Mouse (Mus musculus) heart, embryonic 10.5 days (tissue): ENCODE data around the gene Olfr573-ps1. TPM values are rescaled to one million over a fixed set of nuclear protein-coding genes. Genes with fewer than 3 reads are reported as not detected.

ENCODE experiments used
- DNase-seq: peaks from one replicate; pipeline ENCODE4 v3.0.0-alpha.2; 2017; ENCODE audit warnings: low spot score
- H3K27ac ChIP-seq: fragments of 300-500 bp; sonication (generic); 2 replicates; pipeline ENCODE4 v1.5.1; 2016; ENCODE audit warnings: mild to moderate bottlenecking
- H3K27me3 ChIP-seq: fragments of 300-500 bp; sonication (generic); 2 replicates; pipeline ENCODE4 v1.6.1; 2016; ENCODE audit warnings: mild to moderate bottlenecking; ENCODE audit not compliant: poor library complexity, insufficient read depth, severe bottlenecking
- H3K36me3 ChIP-seq: fragments of 300-500 bp; sonication (generic); 2 replicates; pipeline ENCODE4 v1.6.1; 2016; ENCODE audit warnings: mild to moderate bottlenecking, moderate library complexity
- H3K4me1 ChIP-seq: fragments of 300-500 bp; sonication (generic); 2 replicates; pipeline ENCODE4 v1.6.1; 2016; ENCODE audit warnings: mild to moderate bottlenecking
- H3K4me3 ChIP-seq: fragments of 300-500 bp; sonication (generic); 2 replicates; pipeline ENCODE4 v1.5.1; 2016; ENCODE audit warnings: mild to moderate bottlenecking, moderate library complexity
- H3K9me3 ChIP-seq: fragments of 300-500 bp; sonication (generic); 2 replicates; pipeline ENCODE4 v1.6.1; 2016; ENCODE audit warnings: mild to moderate bottlenecking, moderate library complexity
- WGBS: fragments of 180-500 bp; shearing (Covaris S2); methylation state at CpG from one replicate; pipeline ENCODE4 v1.1.7; 2016; 5-methylcytosine and 5-hydroxymethylcytosine counted together
- polyA plus RNA-seq: library from polyadenylated mRNA; unstranded; fragments of >200 nt; fragmentation: Nextera tagmentation; extraction: Ambion mirVana; gene quantifications from 2 replicates; pipeline ENCODE4 v1.2.1, GENCODE M21; 2016

The Olfr573-ps1 gene
- polyA plus RNA-seq, 1 experiment from 2014 or later = not detected

DNA sequence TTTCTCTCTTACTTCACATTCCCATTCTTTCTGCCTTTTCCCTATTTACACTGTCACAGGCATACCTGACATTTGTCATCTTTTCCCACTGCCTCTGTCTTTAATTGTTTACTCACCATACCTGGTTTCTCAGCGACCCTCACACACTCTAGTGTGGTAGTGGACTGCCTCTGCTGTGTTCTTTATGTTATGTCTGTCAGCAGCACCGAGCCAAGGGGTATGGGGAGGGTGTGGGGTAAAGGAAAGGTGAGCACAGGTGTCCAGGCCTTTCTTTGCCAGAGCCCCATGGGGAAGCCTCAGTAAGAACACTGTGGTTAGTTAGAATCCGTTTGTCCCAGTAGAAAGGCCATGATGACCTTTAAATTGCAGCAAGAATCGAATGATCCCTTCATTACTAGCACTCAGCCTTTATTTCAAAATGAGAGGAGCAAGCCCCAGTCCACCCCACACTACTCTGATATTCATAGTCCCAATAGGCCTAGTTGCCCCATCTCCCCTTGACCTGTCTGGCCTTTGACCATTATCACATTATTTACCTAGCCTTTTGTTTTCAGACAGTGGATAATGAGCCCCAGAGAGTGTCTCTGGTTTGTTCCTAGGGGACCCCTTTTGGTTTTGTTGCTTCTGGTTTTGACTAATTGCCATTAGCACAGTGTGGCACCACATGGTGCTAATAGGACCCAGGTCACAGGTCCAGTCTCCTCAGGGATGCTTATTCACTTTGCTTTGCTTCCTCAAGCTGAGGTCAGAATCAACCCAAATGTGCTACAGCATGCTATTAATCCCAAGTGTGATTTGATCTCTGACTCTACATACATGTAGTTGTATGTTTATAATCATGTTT lies 25.1 kb downstream of the Olfr573-ps1 start, which contains the start of gene Olfr571:
Olfr571 (minus strand) TSS at position 505 of the 844 bp plus-strand sequence.
- WGBS = 61% methylated on average over 4 of the region's 4 CpGs
- DNase-seq = no peak
- no peak within 1 kb of the TSS for H3K4me3 ChIP-seq
- H3K27me3 ChIP-seq = no peaks in the 10 kb centered on the region
- no peak within 1 kb of the TSS for H3K27ac ChIP-seq
- H3K36me3 ChIP-seq = no peaks in the 10 kb centered on the region
- 0 out of 2 replicates have a peak, but pooled peaks cover 5% of the 10 kb centered on the region for H3K4me1 ChIP-seq
- no peaks in the 10 kb centered on the region for H3K9me3 ChIP-seq

DNA sequence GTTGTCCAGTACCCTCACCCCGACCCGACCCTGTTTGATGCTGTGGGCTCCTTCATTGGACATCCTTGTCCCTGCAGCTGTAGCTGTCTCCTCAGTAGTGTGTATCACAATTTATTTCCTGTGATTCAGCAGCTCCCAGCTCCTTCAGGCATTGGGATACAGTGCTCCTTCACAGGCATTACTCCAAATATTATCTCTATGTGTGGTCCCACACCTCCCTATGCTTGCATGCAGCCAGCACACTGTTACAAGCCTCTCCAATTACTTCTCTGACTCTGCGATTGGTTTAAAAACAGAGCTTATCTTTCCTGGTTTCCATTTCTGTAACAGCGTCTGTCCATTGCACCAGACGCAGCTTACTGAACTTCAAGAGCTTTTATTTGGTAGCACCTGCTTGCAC lies 26.0 kb downstream of the Olfr573-ps1 start:
- 35% methylated on average over 5 of the region's 5 CpGs for WGBS
- Histone ChIP-seq H3K4me1 (0 out of 2 replicates have a peak, but pooled peaks cover 5% of the 10 kb centered on the region), H3K36me3 (no peaks in the 10 kb centered on the region), H3K9me3 (no peaks in the 10 kb centered on the region), H3K27ac (no peak overlapping the region), H3K4me3 (no peak overlapping the region), H3K27me3 (no peaks in the 10 kb centered on the region)
- no peak for DNase-seq

DNA sequence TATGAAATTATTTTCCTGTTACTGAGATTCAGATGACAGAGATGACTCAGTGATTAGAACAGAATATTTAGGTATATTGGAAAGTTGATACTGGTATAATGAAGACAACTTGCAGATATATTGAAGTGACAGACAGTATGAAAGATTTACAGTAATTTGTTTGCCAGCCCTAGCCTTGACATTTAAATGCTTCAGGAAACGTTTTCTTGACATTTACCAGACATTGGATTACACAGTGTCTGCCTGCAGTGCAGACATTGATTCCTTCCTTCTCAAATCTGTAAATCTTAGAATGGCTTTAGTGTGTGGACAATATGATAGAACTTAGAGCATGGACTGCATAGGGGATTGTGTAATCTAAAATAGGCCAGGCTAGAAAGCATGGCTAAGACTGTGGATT lies 27.1 kb downstream of the Olfr573-ps1 start:
- no peak overlapping the region for H3K27ac ChIP-seq
- no peaks in the 10 kb centered on the region for H3K9me3 ChIP-seq
- no peak for DNase-seq
- H3K4me1 ChIP-seq = 0 out of 2 replicates have a peak, but pooled peaks cover 5% of the 10 kb centered on the region
- no peaks in the 10 kb centered on the region for H3K36me3 ChIP-seq
- H3K4me3 ChIP-seq = no peak overlapping the region
- no peaks in the 10 kb centered on the region for H3K27me3 ChIP-seq
- 44% methylated on average over 1 of the region's 1 CpGs for WGBS

Other genes with a start within 250 kb of the Olfr573-ps1 start
- gene Olfr557, start 246.7 kb downstream of the Olfr573-ps1 start, polyA plus RNA-seq = not detected in 2 replicates
- not detected in 2 replicates for gene Olfr558, start 240.4 kb downstream of the Olfr573-ps1 start, polyA plus RNA-seq
- gene Olfr33, start 223.5 kb downstream of the Olfr573-ps1 start, polyA plus RNA-seq = not detected in 2 replicates
- gene Olfr559, start 215.1 kb downstream of the Olfr573-ps1 start, polyA plus RNA-seq = not detected in 2 replicates
- gene Olfr560, start 183.2 kb downstream of the Olfr573-ps1 start, polyA plus RNA-seq = not detected in 2 replicates
- gene Olfr78, start 183.1 kb downstream of the Olfr573-ps1 start, polyA plus RNA-seq = not detected in 2 replicates
- not detected in 2 replicates for gene Olfr561, start 171.4 kb downstream of the Olfr573-ps1 start, polyA plus RNA-seq
- not detected in 2 replicates for gene Olfr564, start 139.1 kb downstream of the Olfr573-ps1 start, polyA plus RNA-seq
- not detected in 2 replicates for gene Olfr566, start 83.8 kb downstream of the Olfr573-ps1 start, polyA plus RNA-seq
- not detected in 2 replicates for gene Olfr568, start 65.5 kb downstream of the Olfr573-ps1 start, polyA plus RNA-seq
- not detected in 2 replicates for gene Olfr569, start 51.7 kb downstream of the Olfr573-ps1 start, polyA plus RNA-seq
- gene Olfr570, start 48.0 kb downstream of the Olfr573-ps1 start, polyA plus RNA-seq = not detected in 2 replicates
- not detected in 2 replicates for gene Olfr571, start 25.0 kb downstream of the Olfr573-ps1 start, polyA plus RNA-seq
- not detected in 2 replicates for gene Olfr572, start 18.2 kb downstream of the Olfr573-ps1 start, polyA plus RNA-seq
- gene Olfr574, start 5.9 kb upstream of the Olfr573-ps1 start, polyA plus RNA-seq = not detected in 2 replicates
- gene Olfr575, start 16.2 kb upstream of the Olfr573-ps1 start, polyA plus RNA-seq = not detected in 2 replicates
- gene Olfr576, start 20.1 kb upstream of the Olfr573-ps1 start, polyA plus RNA-seq = not detected in 2 replicates
- gene Olfr577, start 33.4 kb upstream of the Olfr573-ps1 start, polyA plus RNA-seq = not detected in 2 replicates
- gene Olfr578, start 46.7 kb upstream of the Olfr573-ps1 start, polyA plus RNA-seq = not detected in 2 replicates
- gene Olfr582, start 95.4 kb upstream of the Olfr573-ps1 start, polyA plus RNA-seq = not detected in 2 replicates
- not detected in 2 replicates for gene Olfr583, start 108.7 kb upstream of the Olfr573-ps1 start, polyA plus RNA-seq
- not detected in 2 replicates for gene Olfr584, start 139.3 kb upstream of the Olfr573-ps1 start, polyA plus RNA-seq
- not detected in 2 replicates for gene Olfr585, start 155.1 kb upstream of the Olfr573-ps1 start, polyA plus RNA-seq
- gene Olfr586, start 183.1 kb upstream of the Olfr573-ps1 start, polyA plus RNA-seq = not detected in 2 replicates
- not detected in 2 replicates for gene Olfr588-ps1, start 198.3 kb upstream of the Olfr573-ps1 start, polyA plus RNA-seq
- not detected in 2 replicates for gene Olfr589, start 213.8 kb upstream of the Olfr573-ps1 start, polyA plus RNA-seq
- gene Olfr591, start 235.8 kb upstream of the Olfr573-ps1 start, polyA plus RNA-seq = not detected in 2 replicates
- gene Olfr592, start 242.2 kb upstream of the Olfr573-ps1 start, polyA plus RNA-seq = not detected in 2 replicates